Mouse (Mus musculus): ENCODE results near the gene Mdm4.
"Not testable (repeated sequence)": the region's sequence is repeated elsewhere in the genome, so short reads cannot be mapped to it uniquely, and the experiment has no call there.

GRCm38 (mm10) chr1:133034682-133035081 lies 4.3 kb upstream of the Mdm4 start:
- not testable (repeated sequence) for TF ChIP-seq POLR2A (IDR thresholded peaks at IDR 0.05; ENCODE audit: insufficient read depth, low read depth, low read length); EP300 (IDR thresholded peaks at IDR 0.05; ENCODE audit: insufficient read depth, low read depth, low read length); CTCF (IDR thresholded peaks at IDR 0.05)
